8 mouse cellular contexts compared by ENCODE assay signal in the genomic region with DNA sequence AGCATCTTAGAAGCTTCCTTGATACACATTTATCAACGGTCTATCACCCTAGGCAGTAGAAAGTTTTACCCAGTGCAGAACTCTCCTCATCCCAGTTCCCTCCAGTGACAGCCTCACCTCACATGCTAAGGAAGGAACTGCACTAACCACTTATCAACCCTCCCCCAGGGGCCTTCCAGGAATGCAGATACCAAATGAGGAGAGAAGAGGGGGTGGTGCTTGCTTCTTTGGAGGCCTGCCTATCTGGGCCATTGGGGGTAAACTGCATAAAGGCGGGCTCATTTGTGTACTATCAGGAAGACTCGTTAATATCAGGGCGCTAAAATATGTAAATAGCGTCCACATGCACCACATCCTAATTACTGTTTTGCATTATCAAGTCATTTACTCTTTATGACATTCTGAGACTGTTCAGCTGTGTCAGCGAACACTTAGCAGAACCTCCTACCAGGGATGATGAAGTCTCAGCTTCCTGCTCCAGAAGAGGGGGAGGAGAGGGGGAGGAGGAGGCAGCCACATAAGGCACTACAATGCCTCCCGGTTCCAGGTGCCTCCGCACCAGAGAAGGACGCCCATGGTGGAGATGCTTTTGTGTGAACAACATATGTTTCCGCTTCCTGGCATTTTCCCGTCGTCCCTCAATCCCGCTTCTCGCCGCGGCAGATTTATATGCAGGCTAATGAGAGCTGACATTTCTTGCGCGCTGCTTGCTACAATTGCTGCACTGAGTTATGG.
DNase-seq lines count a peak whose midpoint lies in the region; ATAC-seq and TF ChIP-seq lines count a peak whose summit lies in the region.

No protein-coding gene starts in this region.

- no peaks in the 10 kb centered on the region for H3K27me3 ChIP-seq in heart, embryonic 16.5 days (ENCODE audit: control insufficient read depth, insufficient read depth, low read length)
- H3K27me3 ChIP-seq in hindbrain, embryonic 12.5 days: peaks cover 4% of the 10 kb centered on the region
- H3K27me3 ChIP-seq in limb, embryonic 15.5 days: peaks cover 3% of the 10 kb centered on the region; the same call in 1 of the 2 replicates
- no peaks in the 10 kb centered on the region for H3K27me3 ChIP-seq in stomach, postnatal 0 days (ENCODE audit: control insufficient read depth, insufficient read depth, low read length)

- no peak overlapping the region for H3K27ac ChIP-seq in heart, embryonic 16.5 days (ENCODE audit: low read length)
- peak overlapping the region; percentile 64 for H3K27ac ChIP-seq in hindbrain, embryonic 12.5 days
- H3K27ac ChIP-seq in limb, embryonic 15.5 days: no peak overlapping the region
- no peak overlapping the region for H3K27ac ChIP-seq in stomach, postnatal 0 days (replicated peaks)

- ATAC-seq in heart, embryonic 16.5 days (replicated peaks; ENCODE audit: extremely low read depth, insufficient read depth, low FRiP score): no peak
- ATAC-seq in hindbrain, embryonic 12.5 days (ENCODE audit: low FRiP score): peak; percentile 58
- ATAC-seq in limb, embryonic 15.5 days (ENCODE audit: insufficient number of reproducible peaks, low FRiP score, low TSS enrichment, low read depth): no peak
- no peak for ATAC-seq in stomach, postnatal 0 days (ENCODE audit: low FRiP score, low TSS enrichment)

- TF ChIP-seq EP300 in stomach, postnatal 0 days (optimal IDR thresholded peaks at IDR 0.05): no peak

- no peak overlapping the region for H3K9ac ChIP-seq in heart, embryonic 16.5 days (ENCODE audit: low read length)
- no peak overlapping the region for H3K9ac ChIP-seq in hindbrain, embryonic 12.5 days
- H3K9ac ChIP-seq in limb, embryonic 15.5 days: no peak overlapping the region
- H3K9ac ChIP-seq in stomach, postnatal 0 days (ENCODE audit: low read length): no peak overlapping the region

- no peaks in the 10 kb centered on the region for H3K9me3 ChIP-seq in heart, embryonic 16.5 days (replicated peaks; ENCODE audit: control insufficient read depth, low read length)
- no peaks in the 10 kb centered on the region for H3K9me3 ChIP-seq in hindbrain, embryonic 12.5 days (replicated peaks)
- H3K9me3 ChIP-seq in limb, embryonic 15.5 days: no peaks in the 10 kb centered on the region
- no peaks in the 10 kb centered on the region for H3K9me3 ChIP-seq in stomach, postnatal 0 days (ENCODE audit: control insufficient read depth, low read length)

- no peak for TF ChIP-seq CTCF in stomach, postnatal 0 days (IDR thresholded peaks at IDR 0.05; ENCODE audit: low read depth)

- no peak overlapping the region; the same call in 1 of the 2 replicates for H3K4me3 ChIP-seq in heart, embryonic 16.5 days (ENCODE audit: low read length)
- peak overlapping the region; percentile 10; the same call in 1 of the 2 replicates for H3K4me3 ChIP-seq in hindbrain, embryonic 12.5 days
- peak overlapping the region; percentile 26 for H3K4me3 ChIP-seq in limb, embryonic 15.5 days
- no peak overlapping the region for H3K4me3 ChIP-seq in stomach, postnatal 0 days (ENCODE audit: low read depth, low read length)

- no peaks in the 10 kb centered on the region for H3K36me3 ChIP-seq in heart, embryonic 16.5 days (ENCODE audit: control insufficient read depth, insufficient read depth)
- no peaks in the 10 kb centered on the region for H3K36me3 ChIP-seq in hindbrain, embryonic 12.5 days
- no peaks in the 10 kb centered on the region for H3K36me3 ChIP-seq in limb, embryonic 15.5 days
- H3K36me3 ChIP-seq in stomach, postnatal 0 days (ENCODE audit: control insufficient read depth, insufficient read depth, low read length): no peaks in the 10 kb centered on the region

- peak overlapping the region; percentile 51 for H3K4me2 ChIP-seq in heart, embryonic 16.5 days (ENCODE audit: low read depth, low read length)
- peak overlapping the region; percentile 41 for H3K4me2 ChIP-seq in hindbrain, embryonic 12.5 days (replicated peaks)
- peak overlapping the region; percentile 45 for H3K4me2 ChIP-seq in limb, embryonic 15.5 days
- H3K4me2 ChIP-seq in stomach, postnatal 0 days (replicated peaks; ENCODE audit: low read depth): peak overlapping the region; percentile 5; the same call in 1 of the 2 replicates

- DNase-seq in heart, postnatal 4 days: no peak
- DNase-seq in cerebellum, adult 9-10 months: peak; percentile 86
- no peak for DNase-seq in stomach, postnatal 0 days (ENCODE audit: low spot score)
- no peak for DNase-seq in spleen, adult 18-20 months
- DNase-seq in adipocyte (ENCODE audit: low spot score): no peak

- WGBS in heart, embryonic 16.5 days: 36% methylated on average over 18 of the region's 18 CpGs
- WGBS in hindbrain, embryonic 12.5 days: 41% methylated on average over 18 of the region's 18 CpGs
- 30% methylated on average over 18 of the region's 18 CpGs for WGBS in limb, embryonic 15.5 days
- 37% methylated on average over 18 of the region's 18 CpGs for WGBS in stomach, postnatal 0 days

- H3K4me1 ChIP-seq in heart, embryonic 16.5 days (ENCODE audit: control insufficient read depth, insufficient read depth, low read length): no peaks in the 10 kb centered on the region
- peaks cover 51% of the 10 kb centered on the region for H3K4me1 ChIP-seq in hindbrain, embryonic 12.5 days
- peaks cover 17% of the 10 kb centered on the region for H3K4me1 ChIP-seq in limb, embryonic 15.5 days
- no peaks in the 10 kb centered on the region for H3K4me1 ChIP-seq in stomach, postnatal 0 days (replicated peaks; ENCODE audit: control insufficient read depth, insufficient read depth)

Comparison
In these comparisons a context has a peak if more than half of its experiments do, and no peak if none do; other contexts are left out.
1. H3K4me3 ChIP-seq: peak in hindbrain, embryonic 12.5 days (single experiment) and limb, embryonic 15.5 days (single experiment); none in heart, embryonic 16.5 days (single experiment) and stomach, postnatal 0 days (single experiment).
2. Peak in every context shown above with its lines, with median percentiles within 50 percentile points of each other: H3K4me2 ChIP-seq.